Mouse (Mus musculus) limb, embryonic 13.5 days (tissue): Measurements from ENCODE around the gene Fam222a. TPM values are rescaled to one million over a fixed set of nuclear protein-coding genes. Genes with fewer than 3 reads are reported as not detected.
A peak's percentile ranks its signal among the peaks of the same experiment; 100 is the strongest.

Source experiments
- ATAC-seq: fragments of 200-750 bp; cut with Nextera tagmentation; 2 replicates; pipeline ENCODE4 v1.8.0; 2017; ENCODE audit warnings: low read depth, moderate number of reproducible peaks, moderate TSS enrichment; ENCODE audit not compliant: low FRiP score
- H3K27ac ChIP-seq: fragments of 300-500 bp; sonication (generic); 2 replicates; pipeline ENCODE4 v1.5.1; 2015; ENCODE audit warnings: inconsistent platforms, mild to moderate bottlenecking, moderate library complexity
- H3K27me3 ChIP-seq: fragments of 300-500 bp; sonication (generic); 2 replicates; pipeline ENCODE4 v1.6.1; 2015; ENCODE audit warnings: mild to moderate bottlenecking, inconsistent platforms
- H3K36me3 ChIP-seq: fragments of 300-500 bp; sonication (generic); 2 replicates; pipeline ENCODE4 v1.6.1; 2015; ENCODE audit warnings: inconsistent platforms, mild to moderate bottlenecking, moderate library complexity
- H3K4me1 ChIP-seq: fragments of 300-500 bp; sonication (generic); 2 replicates; pipeline ENCODE4 v1.6.1; 2015; ENCODE audit warnings: inconsistent platforms
- H3K4me2 ChIP-seq: fragments of 300-500 bp; sonication (generic); replicated peaks from 2 replicates; pipeline ENCODE4 v1.6.1; 2015; ENCODE audit warnings: inconsistent platforms, mild to moderate bottlenecking, moderate library complexity
- H3K4me3 ChIP-seq: fragments of 300-500 bp; sonication (generic); 2 replicates; pipeline ENCODE4 v1.5.1; 2015; ENCODE audit warnings: moderate library complexity, mild to moderate bottlenecking, inconsistent platforms
- H3K9ac ChIP-seq: fragments of 300-500 bp; sonication (generic); 2 replicates; pipeline ENCODE4 v1.6.1; 2015; ENCODE audit warnings: mild to moderate bottlenecking, inconsistent platforms
- H3K9me3 ChIP-seq: fragments of 300-500 bp; sonication (generic); 2 replicates; pipeline ENCODE4 v1.6.1; 2016; ENCODE audit warnings: inconsistent platforms
- WGBS: fragments of 180-500 bp; shearing (Covaris S2); methylation state at CpG from one replicate; pipeline ENCODE4 v1.1.7; 2015; 5-methylcytosine and 5-hydroxymethylcytosine counted together
- polyA plus RNA-seq: library from polyadenylated mRNA; unstranded; fragments of >200 nt; fragmentation: Nextera tagmentation; extraction: Ambion mirVana; gene quantifications from 2 replicates; pipeline ENCODE4 v1.2.1, GENCODE M21; 2015

The Fam222a gene
- polyA plus RNA-seq, 1 experiment from 2014 or later = 0.69 TPM

GRCm38 (mm10) chr5:114648728-114649311 is 81.0 kb downstream of the Fam222a start:
- Histone ChIP-seq H3K9me3 (no peaks in the 10 kb centered on the region), H3K9ac (no peak overlapping the region; the same call in 1 of the 2 replicates), H3K36me3 (no peaks in the 10 kb centered on the region), H3K27me3 (0 out of 2 replicates have a peak, but pooled peaks cover 5% of the 10 kb centered on the region), H3K4me2 (no peak overlapping the region), H3K4me1 (peaks cover 45% of the 10 kb centered on the region), H3K27ac (no peak overlapping the region), H3K4me3 (no peak overlapping the region)
- no peak for ATAC-seq
- WGBS = 74% methylated on average over 11 of the region's 11 CpGs

- peak; percentile 37 for ATAC-seq
- peaks cover 15% of the 10 kb centered on the region for H3K27me3 ChIP-seq
- no peaks in the 10 kb centered on the region for H3K9me3 ChIP-seq
- peak overlapping the region; percentile 48 for H3K27ac ChIP-seq
- peak overlapping the region; percentile 11; the same call in 1 of the 2 replicates for H3K4me2 ChIP-seq
- WGBS = 38% methylated on average over 14 of the region's 14 CpGs
- H3K9ac ChIP-seq = no peak overlapping the region
- H3K4me3 ChIP-seq = no peak overlapping the region
- no peaks in the 10 kb centered on the region for H3K36me3 ChIP-seq
- H3K4me1 ChIP-seq = peaks cover 39% of the 10 kb centered on the region
Observed at GRCm38 (mm10) chr5:114651002-114651401, 83.2 kb downstream of the Fam222a start.

- peaks cover 39% of the 10 kb centered on the region for H3K4me1 ChIP-seq
- H3K9me3 ChIP-seq = no peaks in the 10 kb centered on the region
- no peak for ATAC-seq
- no peaks in the 10 kb centered on the region for H3K36me3 ChIP-seq
- WGBS = 25% methylated on average over 3 of the region's 3 CpGs
- peak overlapping the region; percentile 48; the same call in 1 of the 2 replicates for H3K27ac ChIP-seq
- peaks cover 19% of the 10 kb centered on the region for H3K27me3 ChIP-seq
- no peak overlapping the region for H3K9ac ChIP-seq
- no peak overlapping the region for H3K4me3 ChIP-seq
- peak overlapping the region; percentile 11; the same call in 1 of the 2 replicates for H3K4me2 ChIP-seq
Observed at GRCm38 (mm10) chr5:114651449-114651848, 83.6 kb downstream of the Fam222a start.

GRCm38 (mm10) chr5:114653656-114654437 is 86.0 kb downstream of the Fam222a start:
- Histone ChIP-seq H3K4me2 (no peak overlapping the region), H3K27me3 (peaks cover 43% of the 10 kb centered on the region), H3K4me1 (peaks cover 35% of the 10 kb centered on the region), H3K27ac (no peak overlapping the region), H3K36me3 (no peaks in the 10 kb centered on the region), H3K4me3 (no peak overlapping the region), H3K9me3 (no peaks in the 10 kb centered on the region), H3K9ac (no peak overlapping the region)
- ATAC-seq = no peak
- WGBS = 71% methylated on average over 15 of the region's 15 CpGs

- Histone ChIP-seq H3K36me3 (no peaks in the 10 kb centered on the region), H3K4me1 (peaks cover 27% of the 10 kb centered on the region), H3K27ac (no peak overlapping the region), H3K9me3 (no peaks in the 10 kb centered on the region), H3K27me3 (peaks cover 62% of the 10 kb centered on the region), H3K4me2 (no peak overlapping the region), H3K4me3 (no peak overlapping the region), H3K9ac (no peak overlapping the region)
- ATAC-seq = no peak
- 79% methylated on average over 5 of the region's 5 CpGs for WGBS
Observed at GRCm38 (mm10) chr5:114655721-114656120, 87.9 kb downstream of the Fam222a start.

GRCm38 (mm10) chr5:114656305-114656704 is 88.5 kb downstream of the Fam222a start:
- Histone ChIP-seq H3K27me3 (peaks cover 62% of the 10 kb centered on the region), H3K9ac (0 out of 2 replicates have a peak overlapping the region, but pooled peaks have one; percentile 19), H3K4me2 (no peak overlapping the region), H3K36me3 (no peaks in the 10 kb centered on the region), H3K9me3 (no peaks in the 10 kb centered on the region), H3K4me3 (no peak overlapping the region), H3K27ac (no peak overlapping the region), H3K4me1 (peaks cover 21% of the 10 kb centered on the region)
- WGBS = 80% methylated on average over 7 of the region's 7 CpGs
- no peak for ATAC-seq

- Histone ChIP-seq H3K27me3 (peaks cover 62% of the 10 kb centered on the region), H3K36me3 (no peaks in the 10 kb centered on the region), H3K9me3 (no peaks in the 10 kb centered on the region), H3K4me2 (peak overlapping the region; percentile 92), H3K4me1 (peaks cover 15% of the 10 kb centered on the region), H3K4me3 (peak overlapping the region; percentile 59), H3K27ac (no peak overlapping the region), H3K9ac (peak overlapping the region; percentile 74)
- 33% methylated on average over 10 of the region's 10 CpGs for WGBS
- ATAC-seq = no peak
Observed at GRCm38 (mm10) chr5:114657426-114657825, 89.6 kb downstream of the Fam222a start.

GRCm38 (mm10) chr5:114658255-114658654 is 90.4 kb downstream of the Fam222a start, which contains the start of gene Trpv4:
Gene Trpv4, minus strand, starts transcription at chr5:114658421.
- Histone ChIP-seq H3K36me3 (no peaks in the 10 kb centered on the region), H3K9ac (peak within 1 kb of the TSS; percentile 74), H3K4me3 (peak within 1 kb of the TSS; percentile 59), H3K9me3 (no peaks in the 10 kb centered on the region), H3K4me2 (peak within 1 kb of the TSS; percentile 92), H3K4me1 (peaks cover 15% of the 10 kb centered on the region), H3K27ac (peak within 1 kb of the TSS; percentile 28; the same call in 1 of the 2 replicates), H3K27me3 (peaks cover 60% of the 10 kb centered on the region)
- WGBS = under 1% methylated on average over 45 of the region's 47 CpGs
- ATAC-seq = peak; percentile 29; the same call in 1 of the 2 replicates

GRCm38 (mm10) chr5:114661029-114661428 is 93.2 kb downstream of the Fam222a start:
- no peak overlapping the region for H3K27ac ChIP-seq
- H3K4me3 ChIP-seq = no peak overlapping the region
- H3K36me3 ChIP-seq = no peaks in the 10 kb centered on the region
- no peak overlapping the region for H3K4me2 ChIP-seq
- no peak overlapping the region for H3K9ac ChIP-seq
- ATAC-seq = no peak
- H3K27me3 ChIP-seq = peaks cover 50% of the 10 kb centered on the region
- H3K9me3 ChIP-seq = no peaks in the 10 kb centered on the region
- H3K4me1 ChIP-seq = peaks cover 29% of the 10 kb centered on the region
- WGBS = 64% methylated on average over 6 of the region's 6 CpGs

Other genes with a start within 250 kb of the Fam222a start
- gene Kctd10, start 187.5 kb upstream of the Fam222a start, polyA plus RNA-seq = 87.3 and 90.6 TPM in 2 replicates
- gene Ube3b, start 187.4 kb upstream of the Fam222a start, polyA plus RNA-seq = 42.1 and 46.0 TPM in 2 replicates
- 34.3 and 34.9 TPM in 2 replicates for gene Mmab, start 124.0 kb upstream of the Fam222a start, polyA plus RNA-seq
- 39.0 and 41.6 TPM in 2 replicates for gene Mvk, start 123.7 kb upstream of the Fam222a start, polyA plus RNA-seq
- 8.4 and 11.8 TPM in 2 replicates for gene Trpv4, start 90.4 kb downstream of the Fam222a start, polyA plus RNA-seq
- 95.1 and 97.0 TPM in 2 replicates for gene Gltp, start 123.0 kb downstream of the Fam222a start, polyA plus RNA-seq
- gene Tchp, start 139.7 kb downstream of the Fam222a start, polyA plus RNA-seq = 19.4 and 23.3 TPM in 2 replicates
- 38.6 and 40.2 TPM in 2 replicates for gene Ankrd13a, start 206.7 kb downstream of the Fam222a start, polyA plus RNA-seq
- gene Git2, start 207.5 kb downstream of the Fam222a start, polyA plus RNA-seq = 46.9 and 52.5 TPM in 2 replicates